Mouse (Mus musculus) spleen, postnatal 4 days (tissue): ENCODE measurements around the gene Gpd1.
"Not testable (repeated sequence)": the region's sequence is repeated elsewhere in the genome, so short reads cannot be mapped to it uniquely, and the experiment has no call there.

Experiments
- DNase-seq, 2 experiments: peaks; one replicate each; pipeline ENCODE4 v3.0.0; 2022; ENCODE audit warnings: low spot score in 2 of 2

Gene Gpd1

DNA sequence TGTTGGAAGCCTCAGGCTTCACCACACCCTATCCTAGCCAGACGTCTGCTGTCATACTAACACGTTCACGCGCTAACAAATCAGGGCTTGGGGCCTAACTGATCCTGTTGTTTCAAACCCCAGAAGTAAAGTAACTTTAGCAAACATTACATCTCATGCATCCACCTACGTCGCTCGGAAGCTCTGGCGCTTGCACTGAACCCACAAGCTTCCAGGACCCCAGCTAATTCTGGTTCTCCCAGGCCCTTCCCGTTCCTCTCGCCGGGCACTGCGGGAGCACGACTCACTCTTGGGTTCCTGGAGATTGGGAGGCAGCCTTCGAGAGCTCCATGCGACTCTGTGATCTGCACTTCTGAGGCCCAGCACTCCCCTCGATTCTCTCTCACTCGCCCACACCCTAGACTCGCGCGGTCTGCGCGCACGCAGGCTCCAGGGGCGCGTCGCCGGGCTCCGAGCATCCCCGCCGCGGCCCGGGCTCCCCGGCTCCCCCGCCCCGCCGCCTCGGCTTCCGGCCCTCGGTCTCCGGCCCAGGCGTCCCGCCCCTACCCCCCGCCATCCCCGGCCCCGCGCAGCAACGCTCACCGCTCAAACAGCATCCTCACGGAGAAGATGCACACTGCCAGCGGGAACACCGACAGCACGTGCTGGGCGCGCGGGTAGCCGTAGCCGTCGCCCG, 54.4 kb downstream of the Gpd1 start:
- peak in 1 of 2 experiments; percentile 14 for DNase-seq

DNA sequence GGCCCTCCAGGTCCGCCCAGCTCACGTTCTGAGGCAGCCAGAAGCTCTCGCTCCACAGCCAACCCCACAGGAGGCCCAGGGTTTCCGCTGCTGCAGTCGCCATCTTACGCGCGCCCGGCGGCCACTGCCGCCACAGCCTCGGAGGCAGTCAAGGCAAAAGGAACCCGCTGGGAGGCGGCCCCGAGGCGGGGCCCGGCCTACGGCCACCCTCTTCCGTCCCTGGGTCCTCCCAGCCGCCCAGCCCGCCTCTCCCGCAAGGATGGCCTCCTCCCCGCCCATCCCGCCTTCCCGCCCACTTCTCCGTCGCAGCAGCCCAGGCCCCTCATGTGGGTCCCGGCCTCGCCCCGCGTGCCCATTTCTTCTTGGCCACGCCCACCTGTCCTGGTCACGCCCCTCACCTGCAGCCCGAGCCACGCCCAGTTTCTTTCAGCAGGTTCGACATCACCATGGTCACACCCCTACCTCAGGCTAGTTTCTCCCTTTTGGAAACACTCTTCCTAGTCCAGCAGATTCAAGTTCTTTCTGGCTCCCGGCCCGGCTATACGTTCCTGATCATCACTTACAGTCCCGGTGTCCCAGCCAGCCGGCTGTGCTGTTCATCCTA, 55.1 kb downstream of the Gpd1 start:
- DNase-seq = peak; percentile 74 to 87

DNA sequence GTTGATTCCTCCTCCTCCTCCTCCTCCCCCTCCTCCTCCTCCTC, 55.4 kb downstream of the Gpd1 start, which contains the start of gene Cers5:
Cers5 (minus strand) TSS at position 5 of the 44 bp plus-strand sequence.
- DNase-seq = not testable (repeated sequence)

DNA sequence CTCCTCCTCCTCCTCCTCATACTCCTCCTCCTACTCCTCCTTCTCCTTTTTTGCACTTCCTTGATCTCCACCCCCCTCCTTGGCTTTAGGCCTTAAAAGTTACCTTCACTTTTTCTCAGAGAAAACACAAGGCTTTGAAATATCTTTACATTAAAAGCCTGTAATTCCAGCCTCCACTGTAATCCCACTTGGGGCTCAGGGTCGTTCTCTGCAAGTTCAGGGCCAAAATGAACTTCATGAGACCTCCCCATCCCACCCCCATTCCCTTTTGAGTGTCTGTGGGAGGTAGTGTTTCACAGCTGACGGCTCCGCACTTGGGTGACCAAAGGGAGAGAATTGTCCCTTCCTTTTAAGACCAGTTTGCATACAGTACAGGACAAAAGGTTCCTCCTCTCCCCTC, 55.6 kb downstream of the Gpd1 start:
- no peak for DNase-seq
